Mouse (Mus musculus) left cerebral cortex, adult 18-20 months (tissue): ENCODE results near the gene Ing5. TPM values are rescaled to one million over a fixed set of nuclear protein-coding genes. Genes with fewer than 3 reads are reported as not detected.
"Not testable (repeated sequence)": the region's sequence is repeated elsewhere in the genome, so short reads cannot be mapped to it uniquely, and the experiment has no call there.

Experiments used
- DNase-seq, 2 experiments: peaks; one replicate each; pipeline ENCODE4 v3.0.0; 2021 to 2022; ENCODE audit warnings: low spot score in 2 of 2, mixed read lengths in 1 of 2
- total RNA-seq, 2 experiments: library from RNA; stranded (reverse); gene quantifications; 2 replicates each; pipeline ENCODE4 v1.2.3; 2021

Ing5 gene
- total RNA-seq, 2 experiments from 2014 or later, result 16.0 TPM

GRCm38 (mm10) chr1:93857991-93858390, 54.2 kb downstream of the Ing5 start:
- DNase-seq, result no peak

- no peak for DNase-seq
Observed at GRCm38 (mm10) chr1:93859619-93860018, 55.9 kb downstream of the Ing5 start.

- DNase-seq, result not testable (repeated sequence)
Observed at GRCm38 (mm10) chr1:93861048-93861447, 57.3 kb downstream of the Ing5 start, which contains the start of gene Gal3st2. TSS of gene Gal3st2 (plus strand) at chr1:93861306.

Other genes with a start within 250 kb of the Ing5 start
- gene Stk25, start 145.3 kb upstream of the Ing5 start, total RNA-seq, result 100 to 1,000 TPM; 382 to 398 TPM
- 10 to 100 TPM; 32.2 to 42.8 TPM for gene Bok, start 118.3 kb upstream of the Ing5 start, total RNA-seq
- gene Atg4b, start 52.5 kb upstream of the Ing5 start, total RNA-seq, result 10 to 100 TPM; 79.0 to 85.3 TPM
- gene Thap4, start 49.1 kb upstream of the Ing5 start, total RNA-seq, result 10 to 100 TPM; 43.5 to 44.2 TPM
- gene Dtymk, start 2.0 kb upstream of the Ing5 start, total RNA-seq, result 10 to 100 TPM; 51.1 to 51.7 TPM
- gene D2hgdh, start 20.9 kb downstream of the Ing5 start, total RNA-seq, result 10 to 100 TPM; 11.7 to 13.4 TPM
- gene Gal3st2, start 57.3 kb downstream of the Ing5 start, total RNA-seq, result under 1 TPM in 1 of 2 experiments, not detected in 1; 0.12 TPM
- not detected for gene Gal3st2b, start 114.3 kb downstream of the Ing5 start, total RNA-seq
- under 1 TPM; 0.02 to 0.07 TPM for gene Gal3st2c, start 186.5 kb downstream of the Ing5 start, total RNA-seq
- 1 to 10 TPM; 4.4 to 4.8 TPM for gene Neu4, start 216.5 kb downstream of the Ing5 start, total RNA-seq
- gene Pdcd1, start 248.6 kb downstream of the Ing5 start, total RNA-seq, result under 1 TPM in 1 of 2 experiments, not detected in 1; 0.16 TPM